Mouse (Mus musculus) embryo, embryonic 9.5 days (tissue): ENCODE measurements around the gene Gpr156.
"Not testable (repeated sequence)": the region's sequence is repeated elsewhere in the genome, so short reads cannot be mapped to it uniquely, and the experiment has no call there.

Experiments
- DNase-seq: peaks from one replicate; pipeline ENCODE4 v3.0.0-alpha.2; 2017; ENCODE audit errors: extremely low spot score

Gene Gpr156

GRCm38 (mm10) chr16:38000178-38000577 lies 83.9 kb downstream of the Gpr156 start:
- DNase-seq = no peak

DNA sequence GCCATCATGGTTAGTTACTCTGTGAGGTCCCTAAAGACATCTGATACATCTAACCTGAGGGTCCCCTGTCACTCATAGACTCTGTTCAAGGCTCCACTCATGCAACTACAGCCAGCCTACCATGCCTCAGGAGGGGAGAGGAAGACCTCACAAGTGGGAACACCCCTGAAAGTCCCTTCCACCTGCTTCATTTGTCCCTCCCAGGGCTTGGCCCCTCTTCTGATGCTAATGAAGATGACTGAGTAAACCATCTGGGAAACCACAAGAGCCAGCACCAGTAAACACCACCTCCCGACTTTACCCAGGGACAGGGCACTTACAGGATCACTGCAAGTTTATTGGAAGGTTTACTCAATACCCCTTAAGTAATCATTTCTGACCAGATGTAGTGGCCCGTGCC lies 85.5 kb downstream of the Gpr156 start:
- DNase-seq = no peak

GRCm38 (mm10) chr16:38002485-38002884 lies 86.2 kb downstream of the Gpr156 start:
- DNase-seq = no peak

DNA sequence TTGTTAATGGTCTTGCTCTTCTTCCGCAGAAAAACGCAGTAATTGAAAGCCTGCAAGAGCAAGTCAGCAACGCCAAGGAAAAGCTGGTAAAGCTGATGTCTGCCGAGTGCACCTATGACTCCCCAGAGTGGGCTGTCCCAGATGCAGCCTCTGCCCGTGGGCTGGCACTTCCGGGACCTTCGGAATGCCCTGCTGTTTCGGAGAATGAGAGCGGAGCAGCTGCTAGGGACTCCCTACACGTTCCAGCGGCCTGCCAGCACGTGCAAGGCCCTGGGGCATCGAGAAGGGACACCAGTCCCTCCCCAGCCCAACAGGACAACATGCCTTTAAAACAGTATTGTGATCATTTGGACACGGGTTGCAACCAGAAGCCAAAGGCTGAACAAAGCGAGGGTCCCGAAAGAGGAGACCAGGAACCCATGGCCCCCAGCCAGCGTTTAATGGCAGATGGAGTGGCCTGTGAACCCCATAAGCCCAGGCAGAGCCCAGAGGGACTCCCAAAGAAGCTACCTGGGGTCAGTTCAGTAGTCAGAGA lies 88.3 kb downstream of the Gpr156 start:
- no peak for DNase-seq

DNA sequence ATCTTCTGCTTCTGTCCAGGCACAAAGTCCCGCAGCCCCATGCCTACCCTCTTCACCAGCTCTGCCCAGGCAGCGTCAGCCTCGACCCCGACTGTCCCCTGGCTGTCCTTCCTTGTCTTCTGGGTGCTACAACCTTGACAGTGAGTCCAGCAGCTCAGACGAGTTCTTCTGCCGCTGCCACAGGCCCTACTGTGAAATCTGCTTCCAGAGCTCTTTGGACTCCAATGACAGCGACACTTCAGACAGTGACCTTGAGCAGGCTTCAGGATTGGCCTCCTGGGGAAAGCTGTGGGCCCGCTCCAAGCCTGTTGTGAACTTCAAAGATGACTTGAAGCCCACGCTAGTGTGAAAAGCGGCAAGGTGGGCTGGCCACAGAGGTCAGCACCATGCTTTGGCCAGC lies 89.2 kb downstream of the Gpr156 start:
- DNase-seq = no peak

- no peak for DNase-seq
These were observed 92.1 kb downstream of the Gpr156 start for GRCm38 (mm10) chr16:38008371-38008770.

DNA sequence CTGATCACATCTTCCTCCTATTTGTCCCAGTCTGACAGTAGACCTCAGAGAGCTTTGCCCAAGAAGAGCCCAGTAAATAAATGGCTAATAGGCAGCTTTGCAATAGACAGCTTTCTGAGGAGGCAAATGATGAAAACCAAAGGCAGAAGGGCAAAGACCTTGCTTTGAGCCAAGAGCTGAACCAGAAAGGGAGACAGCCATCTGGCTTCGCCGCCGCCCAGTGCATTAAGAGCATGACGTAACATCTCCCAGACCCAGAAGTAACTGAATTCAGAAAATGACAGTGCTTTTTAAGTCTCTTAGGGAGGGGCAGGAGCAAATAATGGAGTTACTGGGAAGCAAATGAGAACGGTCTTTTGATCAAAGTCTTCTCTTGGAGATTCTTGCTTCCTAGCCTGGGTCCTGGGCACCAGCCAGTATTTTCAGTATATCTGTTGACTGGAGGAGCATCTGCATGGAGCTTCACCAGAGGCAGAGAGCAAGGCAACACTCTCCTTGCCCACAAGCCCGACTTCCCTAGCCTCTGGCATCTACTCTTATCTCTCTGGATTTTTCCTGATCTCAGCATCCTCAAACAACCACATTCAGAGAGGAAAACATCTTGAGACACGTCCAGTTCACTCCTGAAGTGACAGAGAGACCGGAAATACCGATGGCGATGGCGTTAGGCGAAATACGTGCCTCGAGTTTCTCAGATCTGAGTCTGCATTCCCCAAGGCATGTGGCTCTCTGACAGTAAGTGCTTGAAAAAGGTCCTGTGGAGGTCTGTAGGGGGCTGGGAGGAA lies 92.9 kb downstream of the Gpr156 start:
- no peak for DNase-seq

- DNase-seq = no peak
These were observed 95.2 kb downstream of the Gpr156 start for GRCm38 (mm10) chr16:38011486-38011885.

DNA sequence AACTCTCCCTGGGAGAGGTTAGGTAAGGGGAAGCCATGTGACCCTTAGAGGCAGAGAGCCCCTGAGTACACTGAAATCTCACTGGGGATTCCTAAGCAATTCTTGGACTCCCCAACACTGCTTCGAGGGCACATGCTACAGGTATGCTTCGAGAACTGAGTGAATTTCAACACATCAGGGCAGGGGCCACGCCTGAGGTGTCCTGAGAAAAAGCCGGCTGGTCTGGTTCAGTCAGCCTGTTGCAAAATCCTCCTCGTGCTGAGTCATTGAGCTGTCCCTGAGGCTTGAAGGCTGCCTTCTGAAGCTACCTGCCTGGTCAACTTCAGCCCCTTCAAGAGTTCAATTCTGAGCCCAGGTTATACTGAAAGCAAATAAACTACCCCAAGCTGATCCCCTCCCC lies 96.1 kb downstream of the Gpr156 start:
- no peak for DNase-seq

DNA sequence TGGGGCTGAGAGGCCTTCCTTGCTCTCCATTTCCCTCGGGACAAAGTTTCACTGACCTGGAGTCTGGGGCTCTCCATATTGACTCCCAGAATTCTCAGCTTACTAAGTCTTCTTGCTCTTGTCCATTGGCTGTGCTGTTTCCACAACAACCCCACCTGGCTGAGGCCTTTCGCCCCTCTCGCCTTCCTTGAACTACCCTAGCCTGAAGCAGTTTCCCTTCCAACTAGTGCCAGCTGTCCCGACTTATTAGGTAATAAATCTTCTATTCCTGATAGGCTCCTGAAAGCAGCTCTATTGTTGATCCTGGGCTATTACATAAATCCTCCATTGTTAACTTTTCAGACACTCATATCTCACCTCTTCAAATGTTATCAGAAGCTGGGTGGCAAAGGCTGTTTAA lies 96.6 kb downstream of the Gpr156 start:
- no peak for DNase-seq

GRCm38 (mm10) chr16:38014951-38015350 lies 98.7 kb downstream of the Gpr156 start:
- no peak for DNase-seq

DNA sequence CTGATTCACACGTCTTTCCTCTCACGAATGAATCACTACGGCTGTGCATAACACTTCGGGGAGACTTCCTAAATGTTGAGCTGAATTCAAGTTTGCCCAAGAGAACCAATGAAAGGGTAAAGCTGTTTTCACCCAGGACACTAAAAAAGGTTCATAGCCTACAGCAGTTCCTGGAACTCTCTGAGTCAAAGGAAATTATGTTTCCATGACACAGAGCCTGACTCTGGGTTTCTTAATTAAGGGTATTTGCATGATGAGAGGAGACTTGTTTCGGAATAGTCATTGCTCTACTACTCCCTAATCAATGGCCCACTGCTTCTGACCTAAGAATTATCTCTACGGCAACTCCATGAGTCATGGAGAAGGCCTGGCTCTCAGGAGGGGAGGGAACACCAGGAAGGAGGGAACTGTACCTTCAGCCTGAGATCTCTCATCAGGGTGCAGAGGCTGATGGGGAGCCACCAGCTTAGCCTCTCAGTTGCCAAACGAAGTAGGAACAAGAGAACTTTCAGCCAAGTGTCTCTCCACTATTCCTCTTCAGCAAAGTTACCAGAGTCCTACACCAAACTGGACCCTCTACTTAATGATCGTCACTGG lies 100.7 kb downstream of the Gpr156 start:
- no peak for DNase-seq

DNA sequence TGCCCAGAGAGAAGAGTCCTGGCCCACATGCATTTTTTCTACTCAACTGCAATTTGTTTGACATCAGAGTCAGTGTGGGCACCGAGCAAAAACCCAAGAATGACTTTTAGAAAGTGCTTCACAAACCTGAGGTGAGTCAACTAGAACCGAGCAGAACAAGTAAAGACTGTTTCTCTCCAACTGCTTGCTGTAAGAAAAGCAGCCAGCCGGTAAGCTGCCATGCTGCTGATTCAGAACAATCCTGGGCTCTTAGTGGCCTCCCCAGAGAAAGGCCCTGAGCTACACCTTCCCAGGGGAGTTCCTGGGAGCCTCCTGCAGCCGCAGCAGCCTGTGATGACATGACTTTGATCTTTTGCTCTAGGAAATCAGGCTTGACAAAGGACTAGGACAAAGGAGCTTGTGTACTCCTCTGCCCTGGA lies 101.7 kb downstream of the Gpr156 start:
- no peak for DNase-seq

- DNase-seq = no peak
These were observed 116.3 kb downstream of the Gpr156 start for GRCm38 (mm10) chr16:38032644-38033043.

GRCm38 (mm10) chr16:38033071-38033470 lies 116.8 kb downstream of the Gpr156 start:
- DNase-seq = no peak

DNA sequence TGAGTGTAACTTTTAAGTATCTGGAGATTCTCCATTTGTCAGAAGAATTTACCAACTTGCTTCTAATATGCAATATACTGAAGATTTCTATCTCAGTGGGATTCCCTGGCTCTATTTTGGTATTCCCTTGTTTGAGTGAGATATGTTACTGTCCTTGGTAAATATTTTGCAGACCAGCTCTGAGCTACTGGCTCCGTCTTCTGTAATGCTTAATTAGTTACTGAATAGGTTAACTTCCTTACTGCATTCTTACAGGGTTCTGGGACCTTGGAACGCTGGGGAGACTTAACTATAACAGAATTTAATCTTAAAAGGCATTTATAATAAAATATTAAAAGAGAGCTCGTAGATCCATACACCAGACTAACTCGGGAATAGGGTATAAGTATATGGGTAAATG lies 121.8 kb downstream of the Gpr156 start:
- DNase-seq = not testable (repeated sequence)

DNA sequence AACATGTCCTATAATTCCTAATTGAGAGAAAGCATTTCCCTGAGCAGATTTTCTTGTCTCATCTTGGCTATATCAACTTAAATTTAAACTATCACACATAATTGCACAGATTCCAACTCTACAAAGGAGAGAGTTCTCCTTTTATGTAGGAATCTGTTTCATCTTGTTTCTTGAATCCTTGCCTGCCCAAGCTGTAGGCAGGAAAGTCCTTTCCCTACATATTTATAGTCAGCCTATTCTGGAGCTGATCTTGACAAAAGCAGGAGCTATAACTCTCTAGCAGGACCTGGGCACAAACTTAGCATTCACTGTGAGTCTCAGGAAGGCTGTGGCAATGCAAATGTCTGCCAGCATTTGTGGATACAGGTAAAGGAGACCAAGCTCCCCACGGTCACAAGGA lies 125.9 kb downstream of the Gpr156 start:
- no peak for DNase-seq

GRCm38 (mm10) chr16:38044551-38044950 lies 128.3 kb downstream of the Gpr156 start:
- no peak for DNase-seq

DNA sequence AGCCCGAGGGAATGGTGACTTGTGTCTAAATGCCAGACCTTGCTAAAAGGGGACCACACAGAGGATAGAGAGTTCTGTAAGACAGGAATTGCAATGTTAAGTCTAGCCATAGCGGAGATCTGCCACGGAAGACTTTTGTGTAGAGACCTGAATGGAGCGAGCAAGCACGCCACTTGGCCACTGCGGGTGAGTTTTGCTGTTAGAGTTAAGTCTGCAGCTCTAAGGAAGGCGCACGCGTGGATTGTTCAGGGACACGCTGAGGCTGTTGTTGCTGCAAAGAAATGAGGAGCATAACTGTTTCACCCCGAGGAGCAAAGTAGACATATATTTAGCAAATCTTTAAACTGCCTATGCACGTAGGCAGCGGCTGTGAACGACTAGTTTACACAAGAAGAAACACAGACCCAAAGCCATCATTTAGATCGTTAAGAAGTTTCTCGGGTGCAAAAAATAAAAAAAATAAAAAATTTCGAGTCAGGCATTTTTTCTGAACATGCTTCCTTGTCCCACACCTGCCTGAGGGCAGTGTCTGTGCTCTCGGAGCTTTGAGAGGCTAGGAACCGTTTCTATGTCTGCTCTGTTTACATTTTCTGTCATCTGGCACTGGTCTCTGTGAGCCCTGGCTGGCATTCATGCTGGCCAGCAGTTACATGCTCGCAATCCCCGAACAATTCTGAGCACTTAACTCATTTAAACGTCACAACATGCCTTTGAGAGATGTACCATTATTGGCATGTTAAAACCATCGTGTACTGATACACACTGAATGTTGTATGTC lies 131.7 kb downstream of the Gpr156 start:
- DNase-seq = no peak
